Mouse (Mus musculus): Measurements from ENCODE around the gene 2010111I01Rik.

GRCm38 (mm10) chr13:63373460-63374166 lies 408.9 kb downstream of the 2010111I01Rik start:
- TF ChIP-seq CTCF (IDR thresholded peaks at IDR 0.05) (no peak), POLR2A (IDR thresholded peaks at IDR 0.05; ENCODE audit: insufficient read depth, low read depth, low read length) (no peak)

All from heart, adult 2 months (tissue).